Mouse (Mus musculus): ENCODE results near the gene Gnb1l.
"Not testable (repeated sequence)": the region's sequence is repeated elsewhere in the genome, so short reads cannot be mapped to it uniquely, and the experiment has no call there.

The Gnb1l gene

DNA sequence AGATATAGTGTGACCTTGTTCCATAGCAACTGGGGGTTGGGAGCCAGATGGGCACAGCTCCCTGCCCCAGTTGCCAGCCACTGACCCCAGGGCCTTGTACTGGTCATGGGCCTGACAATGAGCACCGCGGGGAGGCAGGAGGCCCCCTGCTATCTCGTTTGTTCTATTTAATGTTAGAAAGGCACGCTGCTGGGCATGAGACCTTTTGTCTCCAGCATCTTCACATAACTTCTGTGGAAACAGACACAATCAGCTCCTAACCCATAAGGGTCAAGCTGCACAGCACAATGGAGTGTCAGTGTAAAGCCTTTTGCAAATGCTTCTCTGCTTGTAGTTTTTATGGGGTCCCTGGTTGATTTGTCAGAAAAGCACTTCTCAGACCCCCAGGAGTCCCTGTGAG lies 14.1 kb upstream of the Gnb1l start:
- DNase-seq, result no peak

GRCm38 (mm10) chr16:18484794-18485435 lies 13.6 kb upstream of the Gnb1l start:
- DNase-seq, result no peak

- DNase-seq, result peak in 1 of 2 experiments; percentile 9
Observed at GRCm38 (mm10) chr16:18486126-18486525, 12.4 kb upstream of the Gnb1l start.

GRCm38 (mm10) chr16:18490281-18490680 lies 8.2 kb upstream of the Gnb1l start:
- DNase-seq, result no peak

- DNase-seq, result no peak
Observed at GRCm38 (mm10) chr16:18490894-18491293, 7.6 kb upstream of the Gnb1l start.

GRCm38 (mm10) chr16:18497865-18498515 lies 523 bp upstream of the Gnb1l start:
- DNase-seq, result no peak

- no peak for DNase-seq
Observed at GRCm38 (mm10) chr16:18498996-18499395, 483 bp downstream of the Gnb1l start.

GRCm38 (mm10) chr16:18501531-18501930 lies 3.0 kb downstream of the Gnb1l start:
- no peak for DNase-seq

DNA sequence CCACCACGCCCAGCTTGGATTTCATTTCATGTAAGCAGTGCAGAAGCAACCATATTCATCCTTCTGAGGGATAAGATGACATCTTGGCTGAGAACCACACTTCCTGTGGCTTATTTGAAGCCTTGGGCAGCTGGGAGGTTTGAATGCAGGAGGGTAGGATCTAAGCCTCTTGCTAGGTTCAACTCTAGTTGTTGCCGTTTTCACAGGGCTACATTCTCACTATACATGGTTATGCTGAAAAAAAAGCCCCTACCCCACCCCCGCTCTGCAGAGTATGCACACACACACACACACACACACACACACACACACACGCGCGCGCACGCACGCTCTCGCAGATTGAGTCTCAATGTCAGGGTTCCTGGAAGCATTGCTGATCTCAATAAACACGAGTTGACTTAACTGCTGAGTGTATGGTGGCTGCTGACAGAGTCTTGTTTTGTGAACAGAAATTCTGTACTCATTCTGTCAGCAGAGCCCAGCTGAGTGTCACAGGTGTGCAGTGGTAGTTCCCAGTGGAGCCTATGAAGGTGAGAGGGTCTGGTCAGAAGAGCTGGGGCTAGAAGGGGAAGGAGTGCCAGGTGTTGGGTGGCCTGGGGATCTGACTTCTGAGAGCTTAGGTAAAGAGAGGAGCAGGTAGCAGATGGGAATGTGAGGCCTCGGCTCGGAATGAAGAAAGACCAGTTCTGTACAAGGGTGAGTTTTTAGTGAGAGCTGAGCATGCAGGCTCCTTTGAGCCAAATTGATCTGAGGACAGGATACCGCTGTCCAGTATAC lies 5.2 kb downstream of the Gnb1l start:
- DNase-seq, result no peak

GRCm38 (mm10) chr16:18506524-18507199 lies 8.1 kb downstream of the Gnb1l start:
- DNase-seq, result no peak

DNA sequence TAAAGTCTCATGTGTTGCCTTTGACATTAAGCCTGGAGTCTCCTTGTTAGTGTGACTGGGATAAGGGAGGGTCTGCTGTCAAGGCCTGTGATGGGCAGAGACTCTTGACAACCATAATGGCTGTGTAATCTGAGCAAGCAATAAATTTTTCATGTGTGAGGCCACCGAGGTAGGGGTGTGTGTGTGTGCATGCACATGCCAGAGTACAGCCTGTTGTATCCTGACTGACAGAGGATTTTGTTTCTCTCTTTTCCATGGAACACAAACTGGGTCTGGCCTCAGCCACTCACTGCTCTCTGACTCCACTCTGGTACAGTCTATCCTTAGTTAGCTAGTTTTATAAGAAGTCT lies 8.7 kb downstream of the Gnb1l start:
- DNase-seq, result no peak

DNA sequence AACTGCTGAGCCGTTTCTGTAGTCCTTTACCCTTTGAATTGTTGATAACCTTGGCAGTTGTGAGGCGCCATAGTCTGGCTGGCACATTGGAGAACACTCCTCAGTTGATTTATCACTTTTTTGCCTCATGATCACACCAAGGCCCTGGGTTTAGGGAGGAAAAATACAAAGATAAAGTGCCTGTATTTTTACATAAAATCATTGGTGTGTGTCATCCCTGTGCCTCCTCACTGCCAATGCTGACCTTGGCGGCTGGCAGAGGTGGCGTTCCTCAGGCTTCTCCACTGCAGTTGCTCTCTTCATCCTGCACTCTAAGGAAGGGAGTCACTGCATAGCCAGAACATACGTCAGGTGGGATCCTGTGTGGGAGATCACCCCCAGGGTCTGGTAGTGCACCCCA lies 13.2 kb downstream of the Gnb1l start:
- DNase-seq, result no peak

DNA sequence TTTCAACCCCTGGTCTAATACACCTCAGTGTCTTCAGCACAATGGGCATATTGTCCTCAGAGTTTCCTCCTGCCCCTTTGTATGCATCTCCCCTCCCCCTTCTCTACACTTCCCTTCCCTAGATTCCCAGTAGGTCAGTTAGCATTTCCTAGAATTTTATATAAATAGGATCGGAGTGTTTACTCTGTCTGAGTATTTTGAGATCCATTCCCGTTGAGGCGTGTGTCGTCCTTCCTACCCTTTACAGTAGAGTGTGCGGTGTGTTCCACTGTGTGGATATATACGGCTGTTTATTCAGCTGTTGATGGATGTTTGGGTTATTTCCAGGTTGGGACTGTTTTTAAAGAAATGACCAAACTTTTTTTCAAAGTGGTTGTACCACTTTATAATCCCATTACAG lies 15.0 kb downstream of the Gnb1l start:
- DNase-seq, result no peak

DNA sequence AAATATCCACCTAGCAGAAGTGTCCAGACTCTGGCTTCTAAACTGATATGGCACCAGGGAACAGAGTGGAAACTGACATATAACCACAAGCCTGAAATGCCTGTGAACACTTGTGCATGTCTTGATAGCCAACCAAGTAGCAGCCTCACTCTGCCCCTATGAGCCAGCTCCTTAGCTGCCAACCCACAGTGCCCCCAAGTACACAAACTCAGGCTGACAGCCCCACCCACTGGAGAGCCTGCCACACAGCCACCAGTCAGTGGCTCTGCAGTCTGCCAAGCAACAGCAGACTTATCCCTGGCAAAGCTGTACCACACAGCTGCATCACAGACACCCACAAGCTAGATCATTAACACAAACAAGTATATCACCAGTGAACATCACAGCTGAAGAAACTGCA lies 19.6 kb downstream of the Gnb1l start:
- DNase-seq, result no peak

DNA sequence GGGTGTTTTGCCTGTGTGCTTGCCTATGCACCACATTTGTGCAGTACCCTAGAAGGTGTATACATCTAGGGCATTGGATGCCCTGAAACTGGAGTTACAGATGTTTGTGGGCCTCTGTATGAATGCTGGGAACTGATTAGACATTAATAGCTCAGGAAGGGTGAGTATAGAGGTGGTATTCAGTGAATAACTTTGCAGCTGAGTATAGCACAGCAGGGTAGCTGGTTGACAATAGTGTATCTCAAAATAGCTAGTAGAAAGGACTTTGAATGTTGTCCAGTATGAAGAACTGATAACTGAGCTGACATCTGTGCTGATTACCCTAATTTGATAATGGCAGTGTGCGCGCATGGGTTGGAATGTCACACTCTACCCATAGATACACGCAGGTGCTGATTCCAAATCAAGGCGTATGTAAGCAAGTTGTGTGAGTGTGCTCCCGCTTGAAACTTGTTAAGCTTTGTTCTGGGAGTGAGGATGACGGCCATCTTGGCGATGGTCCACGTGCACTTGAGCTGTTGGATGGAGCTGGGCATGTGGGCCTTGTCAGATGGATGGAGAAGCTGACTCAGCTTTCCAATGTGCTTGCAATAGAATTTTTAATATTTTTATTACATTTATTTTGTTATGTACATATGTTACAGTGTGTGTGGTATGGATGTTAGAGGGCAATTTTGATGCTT lies 25.2 kb downstream of the Gnb1l start:
- DNase-seq, result no peak

- no peak for DNase-seq
Observed at GRCm38 (mm10) chr16:18528656-18529055, 30.1 kb downstream of the Gnb1l start.

DNA sequence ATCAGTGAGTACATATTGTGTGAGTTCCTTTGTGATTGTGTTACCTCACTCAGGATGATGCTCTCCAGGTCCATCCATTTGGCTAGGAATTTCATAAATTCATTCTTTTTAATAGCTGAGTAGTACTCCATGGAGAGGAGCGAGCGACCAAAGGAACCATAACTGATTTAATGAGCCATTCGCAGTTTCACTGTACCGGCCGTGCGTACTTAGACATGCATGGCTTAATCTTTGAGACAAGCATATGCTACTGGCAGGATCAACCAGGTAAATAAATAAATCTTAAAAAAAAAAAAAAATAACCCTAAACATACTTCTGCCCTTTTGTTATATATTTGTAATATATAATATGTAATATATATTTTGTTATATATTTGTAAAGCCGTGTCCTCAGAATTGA lies 34.5 kb downstream of the Gnb1l start:
- DNase-seq, result not testable (repeated sequence)

- DNase-seq, result no peak
Observed at GRCm38 (mm10) chr16:18537407-18537990, 39.0 kb downstream of the Gnb1l start.

GRCm38 (mm10) chr16:18539281-18539680 lies 40.8 kb downstream of the Gnb1l start:
- DNase-seq, result no peak

- no peak for DNase-seq
Observed at GRCm38 (mm10) chr16:18543151-18543829, 44.8 kb downstream of the Gnb1l start.

DNA sequence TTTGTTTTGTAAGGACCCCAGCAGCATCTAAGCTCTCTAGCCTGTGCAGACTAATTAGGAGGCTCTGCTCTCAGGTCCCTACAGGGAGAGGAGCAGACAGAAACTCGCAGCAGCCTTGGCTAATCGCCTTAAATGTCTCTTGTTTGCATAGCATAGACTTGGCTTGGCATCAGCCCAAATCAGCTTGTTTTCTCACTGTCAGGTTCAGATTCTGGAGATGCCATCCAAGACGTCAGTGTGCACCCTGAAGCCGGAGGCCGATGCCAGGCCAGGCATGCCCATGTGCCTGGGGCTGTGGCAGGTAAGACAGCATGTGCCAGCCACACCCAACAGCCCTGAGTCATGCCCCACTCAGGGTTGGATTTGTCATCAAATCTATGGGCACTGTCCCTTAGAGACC lies 49.4 kb downstream of the Gnb1l start:
- no peak for DNase-seq

GRCm38 (mm10) chr16:18551604-18552003 lies 53.1 kb downstream of the Gnb1l start:
- DNase-seq, result no peak

Data from B cell, adult 2 months (primary cell).